Mouse (Mus musculus): ENCODE data around the gene Mob1b.

Gene Mob1b

DNA sequence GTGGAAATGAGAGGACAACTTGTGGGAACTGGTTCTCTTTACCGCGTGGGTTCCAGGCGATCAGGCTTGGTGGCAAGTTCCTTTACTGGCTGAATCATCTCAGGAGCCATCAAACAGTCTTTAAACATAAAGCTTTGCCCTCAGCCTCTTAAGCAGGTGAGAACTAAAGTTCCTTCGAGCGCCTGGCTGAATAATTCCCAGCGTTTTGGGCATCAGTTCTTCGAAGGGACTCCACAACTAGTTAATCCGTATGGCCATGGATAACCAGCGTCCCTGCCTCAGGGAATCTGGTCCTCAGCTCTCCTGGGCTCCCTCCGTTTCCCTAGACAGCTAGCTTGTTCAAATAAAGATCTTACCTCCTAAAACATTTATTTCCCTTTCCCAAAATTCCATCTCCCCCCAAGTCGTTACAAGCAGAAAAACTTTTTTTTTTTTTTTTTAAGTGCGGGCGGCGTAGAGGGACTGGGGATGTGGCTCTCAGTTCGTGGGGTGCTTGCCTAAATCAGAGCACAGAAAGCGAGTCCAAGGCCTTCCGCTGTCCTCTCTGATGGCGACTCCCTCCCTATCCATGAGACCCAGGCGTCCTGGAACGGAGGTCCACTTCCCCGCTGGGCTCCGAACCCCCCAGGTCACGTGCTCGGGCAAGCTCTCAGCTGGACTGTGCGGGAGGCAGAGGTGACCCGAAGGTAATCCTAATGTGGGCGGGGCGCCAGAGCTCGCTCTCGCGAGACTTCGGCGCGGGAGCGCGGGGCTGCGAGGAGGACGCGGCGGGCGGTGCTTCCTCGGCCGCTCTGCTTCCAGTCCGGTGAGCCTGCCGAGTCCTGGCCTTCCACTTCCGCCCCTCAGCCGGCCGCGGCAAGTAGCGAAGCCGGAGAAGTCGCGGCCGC is at the start of gene Mob1b:
Mob1b (plus strand) TSS at position 740 of the 887 bp plus-strand sequence.
- DNase-seq (ENCODE audit: low spot score in 2 of 2), result peak; percentile 83 to 95

DNA sequence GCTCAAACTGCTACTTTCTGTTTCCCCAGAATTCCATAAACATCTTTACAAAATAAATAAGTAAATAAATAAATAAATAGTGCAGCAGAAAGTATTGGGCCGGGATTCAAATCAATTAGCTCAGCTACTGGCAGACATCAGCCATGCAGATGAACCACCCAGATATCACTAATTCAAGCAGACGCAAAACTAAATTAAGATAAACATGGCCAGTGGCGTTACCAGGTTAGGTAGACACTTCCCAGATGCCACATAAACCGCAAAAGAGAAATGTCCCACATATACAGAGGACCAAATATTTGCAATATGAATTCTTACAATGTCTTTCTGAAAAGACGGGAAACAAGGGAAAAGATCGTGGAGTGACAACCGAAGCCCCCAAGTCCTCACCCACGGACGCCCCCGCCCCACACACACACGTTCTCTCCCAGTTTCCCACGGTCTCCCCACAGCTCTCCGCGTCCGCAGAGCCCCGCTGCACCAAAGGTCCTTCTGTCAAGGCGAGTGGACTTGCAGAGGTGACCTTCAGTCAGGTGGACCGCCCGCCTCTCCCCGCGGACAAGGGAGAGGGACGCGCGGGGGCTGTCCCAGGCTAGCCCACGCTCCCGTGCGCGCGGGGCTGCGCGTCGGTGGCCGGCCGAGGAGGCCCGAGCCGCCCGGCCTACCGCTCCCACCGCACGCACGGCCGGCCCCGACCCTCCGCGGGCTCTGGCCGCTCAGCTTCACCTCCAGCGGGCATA is 45.8 kb upstream of the Mob1b start:
- DNase-seq (ENCODE audit: low spot score in 2 of 2), result peak in 1 of 2 experiments; percentile 22

DNA sequence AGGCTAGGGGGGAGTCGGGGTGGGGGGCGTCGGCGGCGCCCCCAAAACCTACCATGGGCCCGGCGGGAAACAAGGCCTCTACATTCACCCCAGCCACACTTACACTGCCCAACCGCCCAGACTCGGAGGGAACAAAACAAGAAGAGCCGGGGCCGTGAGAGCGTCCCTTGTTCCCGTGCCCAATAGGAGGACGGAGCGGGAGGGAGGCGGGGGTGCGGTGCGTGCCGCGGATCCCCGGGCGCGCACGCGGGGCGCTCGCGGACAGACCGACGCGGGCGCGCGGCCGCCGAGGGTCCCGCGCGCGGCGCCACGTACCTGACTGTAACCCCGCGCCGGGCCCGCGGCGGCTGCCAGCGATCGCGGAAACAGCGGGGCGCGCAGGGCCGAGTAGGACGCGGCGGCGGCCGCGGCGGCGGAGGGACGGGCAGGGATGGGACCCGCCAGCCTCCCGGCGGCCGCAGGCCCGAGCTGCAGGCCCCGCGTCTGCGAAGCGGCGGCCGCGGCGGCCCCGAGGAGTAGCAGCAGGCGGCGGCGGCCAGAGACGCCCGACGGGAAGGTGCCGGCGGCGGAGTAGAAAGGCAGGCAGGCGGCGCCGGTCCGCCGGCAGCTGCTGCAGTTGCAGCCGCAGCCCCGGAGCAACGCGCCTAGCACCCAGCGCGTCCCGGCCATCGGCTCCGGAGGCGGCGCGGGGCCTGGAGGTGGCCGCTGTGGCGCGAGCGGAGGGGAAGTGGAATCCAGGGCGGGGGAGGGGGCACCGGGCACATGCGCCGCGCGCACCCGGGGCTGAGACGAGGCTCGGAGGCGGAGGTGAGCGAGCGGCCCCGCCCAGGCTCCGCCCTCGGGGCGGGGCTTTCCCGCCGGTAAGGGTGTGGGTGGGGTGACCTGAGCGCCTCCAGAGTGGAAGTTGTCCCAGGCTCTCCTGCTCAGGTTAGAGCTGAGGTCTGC is 44.9 kb upstream of the Mob1b start, which contains the start of gene Grsf1:
Grsf1 (minus strand) TSS at position 729 of the 945 bp plus-strand sequence.
- DNase-seq (ENCODE audit: low spot score in 2 of 2), result peak; percentile 75 to 83

DNA sequence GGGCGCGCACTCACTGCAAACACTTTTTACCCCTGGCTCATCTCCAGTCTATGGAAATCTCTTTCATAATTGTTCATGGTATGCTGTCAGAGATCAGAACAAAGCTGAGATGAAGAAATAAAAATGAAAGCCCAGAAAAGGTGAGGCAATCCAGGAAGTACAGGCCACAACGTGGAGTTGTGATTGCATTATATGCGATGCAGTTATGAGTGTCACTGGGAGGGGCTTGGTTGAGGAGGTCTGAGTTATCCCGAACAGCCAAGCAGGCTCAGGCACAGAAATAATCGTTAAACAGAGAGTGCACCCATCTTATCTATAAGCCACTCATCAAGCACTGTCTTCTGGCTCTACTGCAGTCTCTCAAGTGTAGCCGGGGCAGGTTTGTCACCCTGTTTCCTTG is 41.7 kb upstream of the Mob1b start:
- DNase-seq (ENCODE audit: low spot score in 2 of 2), result no peak

DNA sequence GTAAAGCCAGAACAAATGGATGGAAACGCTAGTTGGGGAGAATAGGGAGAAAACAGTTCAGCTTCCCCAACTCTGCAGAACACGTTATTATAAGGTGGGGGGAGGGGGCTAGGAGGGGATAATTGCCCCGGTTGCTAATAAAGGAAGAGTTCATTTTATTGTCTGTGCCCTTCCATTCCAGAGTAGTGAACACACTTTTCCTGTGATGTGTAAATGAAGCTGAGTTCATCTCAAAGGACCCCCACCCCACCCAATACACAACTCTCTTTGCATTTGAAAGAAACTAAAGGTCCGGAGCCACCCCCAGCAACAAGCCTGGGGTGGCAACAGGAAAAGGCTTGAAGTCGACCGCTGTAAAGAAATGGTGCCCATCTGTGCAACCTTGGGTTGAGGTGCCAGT is 41.3 kb upstream of the Mob1b start:
- DNase-seq (ENCODE audit: low spot score in 2 of 2), result no peak

DNA sequence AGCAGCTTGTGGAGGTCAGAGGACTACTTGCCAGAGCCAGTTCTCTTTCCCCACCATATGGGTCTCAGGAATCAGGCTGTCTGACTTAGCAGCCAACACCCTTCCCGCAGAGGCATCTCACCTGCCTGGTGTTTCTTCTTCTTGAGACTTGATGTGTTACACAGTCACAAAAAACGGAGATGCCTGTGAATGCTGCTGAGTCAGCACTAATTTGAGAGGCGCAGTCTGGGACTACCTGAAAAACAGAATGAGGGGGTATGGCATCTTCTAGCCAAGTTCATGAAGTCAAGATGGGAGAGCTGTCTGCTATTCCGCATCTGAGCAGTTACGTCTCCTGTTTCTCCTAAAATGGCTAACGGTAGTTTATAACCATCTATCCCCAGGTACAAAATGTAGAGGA is 40.1 kb upstream of the Mob1b start:
- DNase-seq (ENCODE audit: low spot score in 2 of 2), result no peak

DNA sequence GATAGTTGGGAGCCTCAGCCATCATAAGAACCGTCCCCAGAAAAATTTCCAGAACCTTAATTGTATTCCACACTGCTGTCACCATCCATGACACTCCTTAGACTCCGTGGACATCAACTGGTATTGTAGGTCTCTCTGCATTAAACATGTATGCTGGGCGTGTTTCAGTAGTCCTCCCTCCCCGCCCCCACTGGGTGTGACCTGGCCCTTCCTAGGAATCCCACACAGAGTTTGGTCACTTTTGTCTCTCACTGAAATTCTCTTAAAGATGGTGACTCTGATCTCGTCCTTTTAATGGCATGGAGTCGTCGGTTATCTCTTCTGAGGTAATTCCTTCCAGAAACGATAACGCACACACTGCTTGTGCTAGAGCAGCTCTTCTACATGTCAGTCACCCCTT is 36.9 kb upstream of the Mob1b start:
- DNase-seq (ENCODE audit: low spot score in 2 of 2), result no peak

DNA sequence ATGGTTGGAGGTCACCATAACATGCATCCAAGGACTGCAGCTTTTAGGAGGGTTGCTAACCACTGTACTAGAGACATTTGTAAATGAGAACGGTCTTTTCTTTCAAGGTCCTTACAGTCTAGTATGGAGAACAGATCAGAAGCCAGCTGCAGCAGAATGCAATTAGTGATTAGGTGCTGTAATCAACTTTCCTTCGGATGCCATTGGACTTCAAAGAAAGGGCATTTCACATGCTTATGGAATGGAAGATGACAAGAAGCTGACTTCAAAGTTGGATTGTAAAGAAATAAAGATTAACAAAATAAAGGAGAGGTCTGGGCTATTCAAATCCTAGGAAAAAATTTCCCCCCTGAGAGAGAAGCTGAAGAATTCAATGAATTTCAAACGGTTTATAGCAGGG is 36.4 kb upstream of the Mob1b start:
- DNase-seq (ENCODE audit: low spot score in 2 of 2), result no peak

DNA sequence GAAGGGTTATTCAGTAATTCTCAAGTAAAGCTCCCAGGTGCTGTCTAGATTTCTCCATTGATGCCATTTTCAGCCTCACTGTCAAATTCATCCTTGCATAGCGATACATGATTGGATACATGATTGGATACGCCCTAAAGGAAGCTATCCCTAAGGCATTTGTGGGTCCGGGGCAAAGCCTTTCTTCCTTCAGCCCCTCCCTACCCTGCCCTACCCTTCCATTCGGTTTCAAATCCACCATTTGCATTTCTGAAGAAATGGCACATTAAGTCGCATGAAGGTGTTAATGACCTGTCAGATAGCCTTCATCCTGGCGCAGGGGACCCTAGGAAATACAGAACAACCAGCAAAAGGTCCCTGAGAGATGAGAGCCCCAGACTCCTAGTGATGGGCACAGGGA is 35.3 kb upstream of the Mob1b start:
- no peak for DNase-seq (ENCODE audit: low spot score in 2 of 2)

DNA sequence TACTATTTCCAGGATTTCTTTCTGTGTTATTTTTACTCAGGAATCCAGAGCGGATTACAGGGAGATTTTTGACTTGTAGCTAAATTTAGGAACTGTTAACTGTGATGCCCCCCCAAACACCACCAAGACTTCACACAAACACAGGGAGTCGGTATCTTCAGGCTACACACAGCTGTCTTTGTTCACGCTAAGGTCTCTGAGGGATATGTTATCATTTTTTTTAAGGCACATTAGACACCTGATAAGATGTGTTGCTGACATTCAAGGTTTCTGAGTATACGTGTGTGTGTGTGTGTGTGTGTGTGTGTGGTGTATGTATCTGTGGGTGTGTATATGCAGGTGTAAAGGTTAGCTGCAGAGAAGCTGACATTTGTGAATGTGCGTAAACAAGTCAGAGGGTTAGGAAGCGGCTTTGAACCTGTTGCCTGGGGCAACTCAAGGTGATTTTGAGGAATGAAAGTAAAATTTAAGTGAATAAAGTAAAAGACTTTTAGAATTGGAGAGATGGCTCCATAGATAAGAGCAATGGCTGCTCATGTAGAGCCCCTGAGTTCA is 34.8 kb upstream of the Mob1b start:
- DNase-seq (ENCODE audit: low spot score in 2 of 2), result no peak

DNA sequence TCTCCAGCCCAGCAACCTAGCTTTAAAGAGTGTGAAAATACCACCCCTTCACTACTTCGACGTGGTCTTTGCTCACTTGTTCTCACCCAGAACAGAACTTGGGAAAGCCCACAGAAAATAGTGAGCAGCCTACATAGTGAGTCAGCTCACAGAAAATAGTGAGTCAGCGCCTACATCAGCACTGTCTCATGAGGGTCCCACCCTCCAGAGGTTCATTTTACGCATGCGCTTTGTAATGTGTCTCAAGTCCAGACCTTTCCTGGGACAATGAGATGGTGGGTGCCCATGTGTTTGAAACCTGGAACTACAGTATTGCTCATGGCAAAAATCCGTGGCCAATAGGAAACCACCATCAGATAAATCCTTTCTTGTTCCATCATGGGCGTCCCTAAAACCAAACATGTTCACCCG is 32.7 kb upstream of the Mob1b start:
- DNase-seq (ENCODE audit: low spot score in 2 of 2), result no peak

DNA sequence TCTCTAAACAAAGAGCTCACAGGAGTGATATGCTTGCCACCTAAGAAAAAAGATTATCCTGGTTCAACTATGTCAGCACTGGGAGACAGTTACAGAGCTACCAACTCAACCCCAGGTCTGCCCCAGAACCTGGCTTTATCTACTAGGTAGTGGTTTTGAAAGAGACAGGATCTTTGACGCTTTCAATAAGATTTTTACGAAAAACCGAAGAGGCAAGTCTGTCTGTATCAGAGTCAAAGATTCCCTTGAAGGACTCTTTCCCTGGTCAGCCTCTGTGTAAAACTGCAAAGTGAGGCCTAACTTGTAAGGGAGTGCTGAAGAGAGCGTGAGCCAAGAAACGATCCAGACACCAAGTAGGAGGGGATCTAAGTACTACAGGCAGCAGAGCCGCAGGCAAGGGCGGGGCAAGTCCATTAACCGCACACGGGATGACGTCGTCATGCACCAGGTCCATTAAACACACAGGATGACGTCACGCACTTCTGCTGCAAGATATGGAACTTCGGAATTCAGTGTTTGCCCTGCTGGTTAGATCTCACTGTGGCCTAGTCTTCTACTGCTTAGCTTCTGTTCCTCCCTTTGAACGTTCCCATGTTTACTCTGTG is 32.0 kb upstream of the Mob1b start:
- DNase-seq (ENCODE audit: low spot score in 2 of 2), result no peak

DNA sequence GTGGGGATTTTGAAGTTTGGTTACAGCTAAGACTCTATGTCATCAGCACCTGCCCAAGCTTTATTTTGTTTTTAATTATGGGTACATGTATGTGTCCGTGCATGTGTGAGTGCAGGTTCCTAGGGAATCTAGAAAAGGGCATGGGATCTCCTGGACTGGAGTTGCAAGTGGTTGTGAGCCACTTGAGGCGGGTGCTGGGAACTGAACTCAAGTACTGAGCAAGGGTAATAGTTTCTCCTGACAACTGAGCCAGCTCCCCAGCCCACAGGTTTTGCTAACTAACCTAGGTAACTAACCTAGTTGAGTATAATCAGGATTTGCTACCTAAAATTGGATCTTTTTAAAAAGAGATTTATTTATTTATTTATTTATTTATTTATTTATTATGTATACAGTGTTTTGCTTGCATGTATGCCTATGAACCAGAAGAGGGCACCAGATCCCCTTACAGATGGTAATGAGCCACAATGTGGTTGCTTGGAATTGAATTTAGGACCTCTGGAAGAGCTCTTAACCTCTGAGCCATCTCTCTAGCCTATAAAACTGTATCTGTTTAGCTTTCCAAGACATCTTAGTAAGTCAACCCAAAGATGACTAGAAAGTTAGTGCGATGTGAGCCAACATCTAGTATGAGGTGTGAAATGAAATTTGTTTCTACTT is 31.2 kb upstream of the Mob1b start:
- DNase-seq (ENCODE audit: low spot score in 2 of 2), result no peak

DNA sequence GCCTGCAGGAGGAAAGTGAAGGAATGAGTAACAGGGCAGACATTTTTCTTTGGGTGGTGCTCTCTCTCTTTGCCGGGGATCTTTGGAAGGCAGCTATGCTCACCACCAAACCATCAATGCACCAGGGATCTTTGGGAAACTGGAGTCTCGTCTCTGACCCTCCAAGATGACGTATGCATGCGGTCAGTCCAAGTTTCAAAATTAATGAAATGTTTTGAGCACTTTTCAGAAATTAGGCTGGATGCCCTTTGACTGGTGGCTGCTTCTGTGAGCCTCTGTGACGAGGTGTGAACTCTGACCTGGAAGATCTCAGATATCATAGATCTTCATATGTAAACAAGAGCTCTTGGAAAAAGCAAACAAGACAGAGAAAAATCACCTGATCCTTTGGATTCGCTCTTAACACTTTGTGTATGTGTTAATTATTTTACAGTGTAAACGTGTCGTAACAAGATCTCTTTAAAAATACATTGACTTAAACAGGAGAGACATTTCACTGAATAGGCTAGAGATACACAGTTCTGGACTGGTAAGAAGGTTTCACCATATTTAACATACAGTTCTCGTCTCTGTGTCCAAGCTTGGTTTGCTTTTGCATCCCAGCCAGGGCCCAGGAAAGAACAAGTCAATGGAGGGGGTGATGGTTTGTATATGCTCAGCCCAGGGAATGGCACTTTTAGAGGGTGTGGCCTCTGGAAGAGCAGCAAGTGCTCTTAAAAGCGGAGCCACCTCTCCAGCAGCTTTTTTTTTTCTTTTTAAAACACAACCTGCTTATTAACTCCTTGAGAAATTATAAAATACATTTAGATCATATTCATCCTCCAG is 29.8 kb upstream of the Mob1b start:
- DNase-seq (ENCODE audit: low spot score in 2 of 2), result no peak

DNA sequence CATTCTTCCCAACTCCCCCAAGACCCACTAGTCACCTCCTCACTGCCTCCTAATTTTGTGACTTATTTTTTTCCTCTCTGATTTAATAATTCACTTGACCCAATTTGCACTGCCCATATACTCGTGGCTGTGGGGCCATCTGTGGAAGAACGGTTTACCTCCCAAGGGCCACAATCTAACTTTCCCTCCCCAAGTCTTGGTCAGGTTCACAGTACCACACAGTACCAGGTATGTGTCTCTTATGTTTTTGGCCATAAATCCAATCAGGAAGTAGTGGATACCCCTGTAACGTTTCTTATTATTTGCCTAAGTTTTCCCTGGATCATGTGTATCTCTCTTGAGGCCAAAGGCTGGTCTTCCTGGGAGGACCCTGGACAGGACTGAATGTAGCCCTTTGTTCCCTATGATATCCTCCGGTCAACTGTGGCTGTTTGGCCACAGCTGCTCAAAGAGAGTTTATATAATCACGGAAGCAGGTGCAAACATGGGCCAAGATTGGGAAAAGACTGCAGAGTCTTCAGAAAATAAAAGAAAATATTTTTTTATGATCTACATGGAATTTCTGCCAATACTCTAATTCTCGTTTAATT is 29.1 kb upstream of the Mob1b start:
- DNase-seq (ENCODE audit: low spot score in 2 of 2), result no peak

DNA sequence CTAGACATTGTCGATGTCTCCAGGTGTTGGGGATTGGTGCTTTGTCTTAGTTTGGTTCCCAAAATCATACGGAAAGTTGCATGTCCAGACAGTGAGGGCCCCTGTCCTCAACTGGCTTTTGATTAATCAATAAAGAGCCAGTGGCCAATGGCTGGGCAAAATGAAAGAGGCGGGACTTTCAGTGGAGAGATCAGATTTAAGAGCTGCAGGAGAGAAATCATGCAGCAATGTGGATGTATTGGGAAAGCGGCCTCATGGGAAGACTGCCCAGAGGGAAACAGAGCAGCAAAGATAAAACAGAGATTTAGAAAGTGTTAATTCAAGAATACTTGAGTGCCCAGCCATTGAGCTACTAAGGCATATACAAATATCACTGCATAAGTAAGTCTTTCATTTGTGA is 28.1 kb upstream of the Mob1b start:
- no peak for DNase-seq (ENCODE audit: low spot score in 2 of 2)

DNA sequence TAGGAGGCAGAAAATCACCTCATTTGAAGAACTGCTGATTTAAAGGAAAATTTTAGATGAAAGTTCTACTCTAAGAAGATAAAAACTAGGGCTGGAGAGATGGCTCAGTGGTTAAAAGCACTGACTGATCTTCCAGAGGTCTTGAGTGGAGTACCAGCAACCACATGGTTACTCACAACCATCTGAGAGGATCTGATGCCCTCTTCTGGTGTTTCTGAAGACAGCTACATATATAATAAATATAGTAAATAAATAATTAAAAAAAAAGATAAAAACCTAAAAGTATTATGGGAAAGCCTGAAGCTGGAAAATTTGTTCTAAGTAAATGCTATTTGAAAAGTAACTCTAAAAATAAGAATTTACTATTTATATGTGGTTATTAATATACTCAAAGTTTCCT is 27.6 kb upstream of the Mob1b start:
- DNase-seq (ENCODE audit: low spot score in 2 of 2), result no peak

DNA sequence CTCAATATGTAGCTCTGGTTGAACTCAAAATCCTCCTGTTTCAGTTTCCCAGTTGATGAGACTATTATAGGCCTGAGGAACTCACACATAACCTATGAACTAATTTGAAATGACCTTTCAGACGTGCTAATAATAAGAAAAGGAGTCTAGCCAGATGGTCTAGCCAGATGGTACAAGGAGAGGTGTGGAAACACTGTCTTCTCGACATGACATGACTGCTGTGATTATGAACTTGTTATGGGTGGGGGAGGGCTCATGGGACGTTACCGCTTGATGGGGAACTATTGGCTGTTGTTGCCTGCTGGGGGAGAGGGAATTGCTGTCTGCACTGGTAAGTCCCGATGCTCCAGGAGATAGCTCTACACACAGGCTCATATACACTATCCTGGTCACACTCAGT is 23.4 kb upstream of the Mob1b start:
- no peak for DNase-seq (ENCODE audit: low spot score in 2 of 2)

DNA sequence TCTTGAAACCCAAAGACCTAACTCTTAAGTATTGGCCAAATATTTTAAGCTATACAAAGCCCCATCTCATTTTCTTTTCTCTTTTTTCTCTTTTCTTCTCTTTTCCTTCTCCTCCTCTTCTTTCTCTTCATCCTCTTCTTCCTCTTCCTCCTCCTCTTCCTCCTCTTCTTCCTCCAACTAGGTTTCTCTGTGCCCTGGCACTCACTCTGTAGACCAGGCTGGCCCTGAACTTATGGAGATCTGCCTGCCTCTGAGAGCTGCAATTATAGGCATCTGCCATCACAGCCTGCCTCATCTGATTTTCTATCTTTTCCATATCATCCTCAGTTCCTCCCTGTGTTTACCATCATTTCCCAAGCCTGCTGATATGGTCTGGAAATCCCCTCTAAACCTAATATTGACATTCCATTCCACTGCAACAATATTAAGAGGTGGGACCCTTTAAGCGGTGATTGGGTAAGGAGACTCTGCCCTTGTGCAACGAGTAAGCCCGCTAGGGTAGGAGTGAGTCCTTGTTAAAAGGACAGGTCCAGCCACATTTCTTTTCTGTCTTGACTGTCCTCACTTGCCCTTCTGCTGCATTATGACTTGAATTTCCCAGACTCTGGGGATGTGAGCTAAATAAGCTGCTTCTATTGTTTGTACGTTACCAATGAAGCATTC is 21.3 kb upstream of the Mob1b start:
- no peak for DNase-seq (ENCODE audit: low spot score in 2 of 2)
